Mouse (Mus musculus) heart, postnatal 25 days (tissue): ENCODE results near the gene Rhox9. TPM values are rescaled to one million over a fixed set of nuclear protein-coding genes. Genes with fewer than 3 reads are reported as not detected.
"Not testable (repeated sequence)": the region's sequence is repeated elsewhere in the genome, so short reads cannot be mapped to it uniquely, and the experiment has no call there.

ENCODE experiments used
- DNase-seq: peaks from one replicate; pipeline ENCODE4 v3.0.0; 2022; ENCODE audit warnings: low spot score
- intact Hi-C: fragments of 180-260 bp; cut with DNase I; formaldehyde crosslinking; loops from one replicate; pipeline ENCODE4 v1.15.1; 2025
- total RNA-seq, 2 experiments: library from RNA; stranded (reverse); gene quantifications; 2 replicates each; pipeline ENCODE4 v1.2.3; 2021

Gene Rhox9
- total RNA-seq = not detected

- intact Hi-C loops, DNase-seq: not testable (repeated sequence)
These were observed at the start of gene Rhox9 for GRCm38 (mm10) chrX:37901670-37902069. Rhox9 (minus strand) TSS chrX:37901770.

GRCm38 (mm10) chrX:37916311-37916710 lies 14.7 kb upstream of the Rhox9 start:
- DNase-seq = no peak
- intact Hi-C loops = no loop called here

GRCm38 (mm10) chrX:37908581-37908980 lies 7.0 kb upstream of the Rhox9 start:
- intact Hi-C loops = no loop called here
- no peak for DNase-seq

GRCm38 (mm10) chrX:37903727-37904126 lies 2.2 kb upstream of the Rhox9 start:
- DNase-seq = no peak
- intact Hi-C loops = no loop called here

GRCm38 (mm10) chrX:37897132-37897531 lies 4.4 kb downstream of the Rhox9 start, which contains the start of gene Rhox7b:
Rhox7b (minus strand) TSS chrX:37897232.
- intact Hi-C loops, DNase-seq: not testable (repeated sequence)

- no peak for DNase-seq
- intact Hi-C loops = no loop called here
These were observed 22.7 kb downstream of the Rhox9 start, which contains the start of gene Rhox8 for GRCm38 (mm10) chrX:37878844-37879243. Rhox8 (minus strand) TSS chrX:37878944.

GRCm38 (mm10) chrX:37871641-37872040 lies 29.9 kb downstream of the Rhox9 start:
- intact Hi-C loops = no loop called here
- no peak for DNase-seq

Other genes with a start within 250 kb of the Rhox9 start
- gene Rhox3h, start 233.0 kb downstream of the Rhox9 start, total RNA-seq = not detected
- not detected for gene Rhox2h, start 228.5 kb downstream of the Rhox9 start, total RNA-seq
- 1 to 10 TPM in 1 of 2 experiments, under 1 TPM in 1; 0.73 to 2.1 TPM for gene Rhox5, start 96.9 kb downstream of the Rhox9 start, total RNA-seq
- gene Rhox6, start 74.9 kb downstream of the Rhox9 start, total RNA-seq = not detected
- gene Rhox7a, start 70.1 kb downstream of the Rhox9 start, total RNA-seq = not detected
- gene Rhox8, start 22.8 kb downstream of the Rhox9 start, total RNA-seq = not detected
- gene Rhox7b, start 4.5 kb downstream of the Rhox9 start, total RNA-seq = not detected
- gene Btg1-ps1, start 117.0 kb upstream of the Rhox9 start, total RNA-seq = not detected
- gene Btg1-ps2, start 141.3 kb upstream of the Rhox9 start, total RNA-seq = not detected
- not detected for gene Rhox10, start 164.7 kb upstream of the Rhox9 start, total RNA-seq
- gene Rhox11, start 183.4 kb upstream of the Rhox9 start, total RNA-seq = not detected
- gene Rhox12, start 209.1 kb upstream of the Rhox9 start, total RNA-seq = not detected
- gene Rhox13, start 219.4 kb upstream of the Rhox9 start, total RNA-seq = not detected